Mouse (Mus musculus) neural tube, embryonic 15.5 days (tissue): ENCODE measurements around the gene Myo1d. TPM values are rescaled to one million over a fixed set of nuclear protein-coding genes. Genes with fewer than 3 reads are reported as not detected.

Experiments used
- ATAC-seq: fragments of 200-750 bp; cut with Nextera tagmentation; 2 replicates; pipeline ENCODE4 v1.8.0; 2017; ENCODE audit warnings: mild to moderate bottlenecking, moderate TSS enrichment, moderate library complexity; ENCODE audit not compliant: low FRiP score
- H3K27ac ChIP-seq: fragments of 300-500 bp; sonication (generic); replicated peaks from 2 replicates; pipeline ENCODE4 v1.5.1; 2015; ENCODE audit warnings: mild to moderate bottlenecking, inconsistent platforms
- H3K27me3 ChIP-seq: fragments of 300-500 bp; sonication (generic); replicated peaks from 2 replicates; pipeline ENCODE4 v1.6.1; 2015; ENCODE audit warnings: inconsistent platforms
- H3K36me3 ChIP-seq: fragments of 300-500 bp; sonication (generic); 2 replicates; pipeline ENCODE4 v1.6.1; 2015; ENCODE audit warnings: inconsistent platforms
- H3K4me1 ChIP-seq: fragments of 300-500 bp; sonication (generic); 2 replicates; pipeline ENCODE4 v1.6.1; 2015; ENCODE audit warnings: inconsistent platforms
- H3K4me2 ChIP-seq: fragments of 300-500 bp; sonication (generic); 2 replicates; pipeline ENCODE4 v1.6.1; 2015; ENCODE audit warnings: inconsistent platforms, mild to moderate bottlenecking, moderate library complexity
- H3K4me3 ChIP-seq: fragments of 300-500 bp; sonication (generic); replicated peaks from 2 replicates; pipeline ENCODE4 v1.5.1; 2015; ENCODE audit warnings: mild to moderate bottlenecking, inconsistent platforms
- H3K9ac ChIP-seq: fragments of 300-500 bp; sonication (generic); replicated peaks from 2 replicates; pipeline ENCODE4 v1.6.1; 2015; ENCODE audit warnings: mild to moderate bottlenecking, inconsistent platforms
- H3K9me3 ChIP-seq: fragments of 300-500 bp; sonication (generic); replicated peaks from 2 replicates; pipeline ENCODE4 v1.6.1; 2016; ENCODE audit warnings: inconsistent platforms
- WGBS: fragments of 180-500 bp; shearing (Covaris S2); methylation state at CpG from one replicate; pipeline ENCODE4 v1.1.7; 2015; ENCODE audit warnings: mixed read lengths; 5-methylcytosine and 5-hydroxymethylcytosine counted together
- polyA plus RNA-seq: library from polyadenylated mRNA; unstranded; fragments of >200 nt; fragmentation: Nextera tagmentation; extraction: Ambion mirVana; gene quantifications from 2 replicates; pipeline ENCODE4 v1.2.1, GENCODE M21; 2015

Gene Myo1d
- polyA plus RNA-seq, 1 experiment from 2014 or later, result 2.6 TPM

DNA sequence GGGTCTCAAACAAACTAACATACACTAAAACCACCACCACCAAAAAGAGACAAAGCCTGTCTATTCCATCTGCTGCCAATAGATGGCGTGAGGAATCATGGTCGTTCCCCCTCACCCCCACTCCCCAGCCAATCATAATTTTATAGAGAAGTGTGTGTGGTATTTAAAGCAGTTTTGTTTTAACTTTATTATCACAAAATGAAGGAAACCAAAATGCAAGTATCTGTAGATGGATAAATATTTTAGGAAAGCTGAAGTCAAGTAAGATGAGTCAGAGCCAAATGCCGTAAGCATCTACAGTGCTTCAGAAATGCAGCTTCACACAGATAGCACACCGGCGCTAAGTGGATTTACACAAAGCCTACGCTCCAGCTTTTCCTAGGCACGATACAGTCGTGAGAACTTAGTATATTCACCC, 177.8 kb downstream of the Myo1d start:
- no peaks in the 10 kb centered on the region for H3K36me3 ChIP-seq
- no peak overlapping the region for H3K9ac ChIP-seq
- H3K4me2 ChIP-seq, result peak overlapping the region; percentile 59
- H3K27ac ChIP-seq, result peak overlapping the region; percentile 85
- peaks cover 17% of the 10 kb centered on the region for H3K4me1 ChIP-seq
- WGBS, result 17% methylated on average over 8 of the region's 8 CpGs
- H3K27me3 ChIP-seq, result 0 out of 2 replicates have a peak, but pooled peaks cover 7% of the 10 kb centered on the region
- no peak for ATAC-seq
- no peaks in the 10 kb centered on the region for H3K9me3 ChIP-seq
- no peak overlapping the region for H3K4me3 ChIP-seq

GRCm38 (mm10) chr11:80601040-80601864, 178.6 kb downstream of the Myo1d start:
- H3K27ac ChIP-seq, result peak overlapping the region; percentile 85; the same call in 1 of the 2 replicates
- H3K36me3 ChIP-seq, result no peaks in the 10 kb centered on the region
- no peak overlapping the region for H3K4me3 ChIP-seq
- no peak overlapping the region for H3K9ac ChIP-seq
- ATAC-seq, result no peak
- 78% methylated on average over 20 of the region's 20 CpGs for WGBS
- H3K4me2 ChIP-seq, result no peak overlapping the region
- H3K27me3 ChIP-seq, result 0 out of 2 replicates have a peak, but pooled peaks cover 7% of the 10 kb centered on the region
- peaks cover 17% of the 10 kb centered on the region for H3K4me1 ChIP-seq
- no peaks in the 10 kb centered on the region for H3K9me3 ChIP-seq

DNA sequence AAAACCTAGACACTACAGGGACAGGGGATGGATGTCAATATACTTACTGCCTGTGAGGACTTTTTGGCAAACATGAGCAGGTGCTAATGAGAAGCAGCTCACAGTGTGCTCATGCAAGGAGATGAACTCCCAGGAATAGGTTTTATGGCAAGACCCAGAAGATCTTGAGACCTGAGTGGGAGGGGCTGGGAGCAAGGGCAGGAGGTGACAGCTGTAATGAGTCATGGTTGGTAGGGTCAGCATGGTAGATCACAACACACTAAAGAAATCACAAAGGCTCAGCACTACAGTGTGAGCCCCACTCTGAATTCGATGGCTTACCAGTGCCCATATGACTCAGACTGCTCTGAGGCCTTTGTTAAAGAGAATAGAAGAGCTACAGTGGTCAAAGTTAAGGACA, 184.3 kb downstream of the Myo1d start:
- WGBS, result 70% methylated on average over 1 of the region's 1 CpGs
- Histone ChIP-seq H3K9ac (no peak overlapping the region), H3K4me3 (no peak overlapping the region), H3K36me3 (no peaks in the 10 kb centered on the region), H3K27ac (no peak overlapping the region), H3K4me1 (no peaks in the 10 kb centered on the region), H3K4me2 (no peak overlapping the region), H3K27me3 (no peaks in the 10 kb centered on the region), H3K9me3 (no peaks in the 10 kb centered on the region)
- no peak for ATAC-seq

- ATAC-seq, result no peak
- no peak overlapping the region for H3K27ac ChIP-seq
- H3K36me3 ChIP-seq, result no peaks in the 10 kb centered on the region
- no peaks in the 10 kb centered on the region for H3K9me3 ChIP-seq
- H3K9ac ChIP-seq, result no peak overlapping the region
- WGBS, result 64% methylated on average over 5 of the region's 5 CpGs
- no peak overlapping the region for H3K4me3 ChIP-seq
- H3K27me3 ChIP-seq, result 0 out of 2 replicates have a peak, but pooled peaks cover 2% of the 10 kb centered on the region
- no peak overlapping the region for H3K4me2 ChIP-seq
- no peaks in the 10 kb centered on the region for H3K4me1 ChIP-seq
Observed at GRCm38 (mm10) chr11:80589387-80589786, 190.4 kb downstream of the Myo1d start.

- Histone ChIP-seq H3K4me2 (no peak overlapping the region), H3K4me1 (peaks cover 3% of the 10 kb centered on the region; the same call in 1 of the 2 replicates), H3K4me3 (no peak overlapping the region), H3K27ac (no peak overlapping the region), H3K9ac (no peak overlapping the region), H3K9me3 (no peaks in the 10 kb centered on the region), H3K36me3 (no peaks in the 10 kb centered on the region), H3K27me3 (peaks cover 5% of the 10 kb centered on the region; the same call in 1 of the 2 replicates)
- no peak for ATAC-seq
Observed at GRCm38 (mm10) chr11:80585761-80586160, 194.1 kb downstream of the Myo1d start.

DNA sequence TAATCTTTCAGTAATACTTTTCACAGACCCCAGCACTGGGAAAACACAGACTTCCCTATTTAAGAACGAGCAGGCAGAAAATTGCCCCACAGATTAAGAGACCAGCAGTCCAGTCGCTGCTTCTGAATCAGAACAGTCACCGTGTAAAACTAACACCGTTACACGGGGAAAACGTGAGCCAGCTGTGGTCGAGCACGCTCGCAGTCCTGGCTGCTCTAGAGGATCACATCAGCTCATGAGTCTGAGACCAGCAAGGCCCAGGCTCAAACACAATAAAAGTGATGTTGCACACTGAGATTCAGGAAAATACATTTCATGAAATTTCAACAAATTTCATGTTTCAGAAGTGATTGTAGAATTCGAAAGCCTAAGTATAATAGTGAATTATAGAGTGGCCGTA, 194.6 kb downstream of the Myo1d start:
- Histone ChIP-seq H3K4me1 (peaks cover 3% of the 10 kb centered on the region; the same call in 1 of the 2 replicates), H3K4me3 (no peak overlapping the region), H3K27ac (no peak overlapping the region), H3K9ac (no peak overlapping the region), H3K9me3 (no peaks in the 10 kb centered on the region), H3K4me2 (no peak overlapping the region), H3K27me3 (peaks cover 5% of the 10 kb centered on the region; the same call in 1 of the 2 replicates), H3K36me3 (no peaks in the 10 kb centered on the region)
- no peak for ATAC-seq
- WGBS, result 52% methylated on average over 11 of the region's 11 CpGs

DNA sequence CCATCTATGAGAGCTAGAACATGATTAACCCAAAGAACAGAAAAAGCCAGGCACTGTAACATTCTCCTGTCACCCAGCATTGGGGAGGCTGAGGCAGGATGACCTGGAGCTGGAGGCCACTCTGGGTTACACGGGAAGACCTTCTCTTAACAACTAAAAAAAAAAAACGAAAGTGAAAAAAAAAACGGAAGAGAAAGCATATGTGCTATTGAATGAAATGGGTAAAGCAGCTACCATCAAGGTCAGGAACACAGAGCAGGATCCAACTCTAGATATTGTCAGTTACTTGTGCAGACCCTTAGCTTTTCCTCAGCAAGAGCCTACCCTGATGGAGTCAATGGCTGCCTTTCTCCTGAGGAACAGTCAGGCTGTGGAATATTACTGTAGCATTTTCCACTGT, 199.3 kb downstream of the Myo1d start:
- Histone ChIP-seq H3K4me2 (no peak overlapping the region), H3K9me3 (no peaks in the 10 kb centered on the region), H3K27ac (no peak overlapping the region), H3K4me3 (no peak overlapping the region), H3K9ac (no peak overlapping the region), H3K27me3 (peaks cover 3% of the 10 kb centered on the region; the same call in 1 of the 2 replicates), H3K4me1 (peaks cover 31% of the 10 kb centered on the region), H3K36me3 (no peaks in the 10 kb centered on the region)
- 82% methylated on average over 3 of the region's 3 CpGs for WGBS
- no peak for ATAC-seq

DNA sequence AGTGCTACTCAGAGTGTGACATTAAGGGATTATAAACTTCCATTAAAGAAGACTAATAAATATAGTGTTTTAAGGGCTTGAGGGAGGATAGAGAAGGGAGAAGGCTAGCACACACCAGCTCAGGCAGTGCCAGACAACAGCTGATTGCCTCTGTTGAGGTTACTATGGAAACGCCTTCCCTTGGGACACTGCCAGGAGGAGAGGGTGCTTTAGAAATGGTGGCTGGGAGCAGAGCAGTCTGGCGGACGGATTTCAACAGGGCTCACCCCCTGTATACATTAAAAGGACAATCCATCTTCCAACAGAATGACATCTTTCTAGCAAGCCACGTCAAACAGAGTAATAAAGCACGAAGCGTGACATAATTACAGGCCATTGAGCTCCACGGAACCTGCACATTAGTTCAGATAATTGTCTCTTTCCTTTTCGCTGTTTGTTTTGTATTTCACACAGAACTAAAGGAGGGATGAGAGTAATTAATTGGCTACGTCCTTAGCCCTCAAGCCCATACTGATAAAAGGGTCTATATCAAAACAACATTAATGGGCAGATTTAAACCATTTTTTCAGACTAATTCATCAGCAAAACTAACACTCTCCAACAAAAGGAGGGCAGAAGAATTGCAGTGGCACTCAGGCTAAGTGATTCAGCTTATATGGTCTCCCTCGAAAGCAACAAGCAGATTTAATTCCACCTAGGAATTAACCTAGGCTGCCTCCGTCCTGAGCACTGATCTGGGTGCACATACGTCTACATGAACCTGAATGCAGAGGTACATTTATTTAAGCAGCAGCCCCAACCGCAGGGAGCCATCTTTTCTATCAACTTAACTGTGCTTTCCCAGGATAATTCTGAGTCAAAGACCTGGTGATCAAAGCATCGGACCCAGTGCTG, 201.8 kb downstream of the Myo1d start:
- Histone ChIP-seq H3K9ac (peak overlapping the region; percentile 30; the same call in 1 of the 2 replicates), H3K36me3 (no peaks in the 10 kb centered on the region), H3K4me3 (peak overlapping the region; percentile 23; the same call in 1 of the 2 replicates), H3K4me1 (peaks cover 31% of the 10 kb centered on the region), H3K27me3 (peaks cover 3% of the 10 kb centered on the region; the same call in 1 of the 2 replicates), H3K27ac (peak overlapping the region; percentile 92), H3K4me2 (peak overlapping the region; percentile 50), H3K9me3 (no peaks in the 10 kb centered on the region)
- ATAC-seq, result peak; percentile 97
- WGBS, result 5% methylated on average over 14 of the region's 14 CpGs

DNA sequence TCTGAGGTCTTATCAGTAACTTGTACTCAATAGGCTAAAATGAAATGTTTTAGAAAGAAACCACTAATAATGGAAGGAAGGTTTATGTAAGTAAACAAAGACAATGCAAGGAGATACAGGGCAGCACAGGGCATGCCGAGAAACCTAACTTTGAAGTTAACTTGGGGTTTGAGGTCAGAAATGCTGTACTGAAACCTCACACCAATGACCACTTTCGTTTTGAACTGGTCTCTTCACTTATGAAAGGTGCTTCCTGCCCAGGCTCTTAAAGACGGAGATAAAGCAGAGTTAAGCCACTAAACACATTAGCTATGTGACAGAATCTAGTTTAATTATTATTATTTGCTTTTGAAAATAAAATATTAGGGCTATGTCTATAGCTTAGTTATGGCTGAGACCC, 204.0 kb downstream of the Myo1d start:
- ATAC-seq, result no peak
- Histone ChIP-seq H3K4me3 (no peak overlapping the region), H3K4me1 (peaks cover 30% of the 10 kb centered on the region), H3K9me3 (no peaks in the 10 kb centered on the region), H3K9ac (no peak overlapping the region), H3K27ac (no peak overlapping the region), H3K4me2 (no peak overlapping the region), H3K36me3 (no peaks in the 10 kb centered on the region), H3K27me3 (no peaks in the 10 kb centered on the region; the same call in 1 of the 2 replicates)
- 84% methylated on average over 3 of the region's 3 CpGs for WGBS

GRCm38 (mm10) chr11:80566286-80566685, 213.5 kb downstream of the Myo1d start:
- H3K27ac ChIP-seq, result peak overlapping the region; percentile 48
- H3K9ac ChIP-seq, result no peak overlapping the region
- H3K4me2 ChIP-seq, result no peak overlapping the region
- H3K36me3 ChIP-seq, result no peaks in the 10 kb centered on the region
- H3K9me3 ChIP-seq, result no peaks in the 10 kb centered on the region
- WGBS, result 50% methylated on average over 3 of the region's 3 CpGs
- peaks cover 22% of the 10 kb centered on the region for H3K4me1 ChIP-seq
- no peak for ATAC-seq
- no peak overlapping the region for H3K4me3 ChIP-seq
- no peaks in the 10 kb centered on the region for H3K27me3 ChIP-seq
